Mouse (Mus musculus): Measurements from ENCODE around the gene Rreb1. TPM values are rescaled to one million over a fixed set of nuclear protein-coding genes. Genes with fewer than 3 reads are reported as not detected.

Rreb1 gene
- polyA plus RNA-seq, 1 experiment from 2014 or later = 2.0 TPM

DNA sequence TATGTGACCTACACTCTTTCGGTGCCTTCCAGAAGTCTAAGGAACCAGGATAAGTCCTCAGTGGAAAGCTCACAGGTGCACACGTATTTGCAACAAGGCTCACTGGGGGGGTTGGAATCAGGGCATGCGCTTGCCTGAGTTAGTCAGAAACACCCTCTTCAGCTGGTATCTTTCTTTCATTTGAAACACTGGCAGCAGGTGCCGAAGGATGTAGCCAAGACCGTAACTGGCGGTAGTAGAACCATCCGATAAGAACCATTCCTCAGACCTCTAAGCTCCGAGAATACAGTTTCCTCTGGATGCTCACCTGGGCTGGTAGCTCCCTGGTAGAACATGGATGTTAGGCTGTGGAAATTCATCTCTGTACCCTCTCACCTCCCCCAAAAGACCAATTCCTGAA is 20.6 kb downstream of the Rreb1 start:
- ATAC-seq = no peak

DNA sequence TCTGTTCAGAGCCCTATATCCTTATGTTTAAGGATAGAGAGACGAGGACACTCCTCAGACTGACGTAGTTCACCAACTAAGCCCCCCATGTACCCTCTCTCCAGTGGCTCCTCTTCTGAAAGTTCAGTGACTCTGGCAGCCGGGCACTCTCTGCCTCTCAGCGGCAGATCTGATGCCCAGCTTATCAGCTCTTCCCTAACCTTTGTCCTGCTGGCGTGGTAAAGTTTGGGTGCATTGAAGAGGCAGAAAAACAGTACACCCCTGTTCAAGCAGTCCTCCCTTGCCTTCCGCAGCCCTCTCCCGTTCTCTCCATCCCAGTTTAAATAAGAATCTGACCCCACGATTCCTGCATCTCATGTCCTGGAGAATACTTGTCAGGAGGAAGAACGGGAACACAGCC is 21.2 kb downstream of the Rreb1 start:
- no peaks in the 10 kb centered on the region for H3K4me1 ChIP-seq (ENCODE audit: control insufficient read depth, insufficient read depth, low read depth, low read length)
- H3K9ac ChIP-seq (ENCODE audit: low read depth, low read length) = no peak overlapping the region
- no peak for ATAC-seq
- no peaks in the 10 kb centered on the region for H3K9me3 ChIP-seq (ENCODE audit: control insufficient read depth, low read length)
- no peaks in the 10 kb centered on the region for H3K36me3 ChIP-seq (ENCODE audit: control insufficient read depth, insufficient read depth, low read length)
- H3K4me3 ChIP-seq (ENCODE audit: low read length) = no peak overlapping the region
- H3K27ac ChIP-seq (ENCODE audit: low read depth, low read length) = no peak overlapping the region
- H3K4me2 ChIP-seq (ENCODE audit: low read length) = no peak overlapping the region
- 88% methylated on average over 9 of the region's 9 CpGs for WGBS
- no peaks in the 10 kb centered on the region for H3K27me3 ChIP-seq (replicated peaks; ENCODE audit: control insufficient read depth, insufficient read depth, low read length)

More for the DNA sequence above, 20.6 kb downstream of the Rreb1 start:
- WGBS = 94% methylated on average over 8 of the region's 8 CpGs
- Histone ChIP-seq H3K27me3 (replicated peaks; ENCODE audit: control insufficient read depth, insufficient read depth, low read length) (no peaks in the 10 kb centered on the region), H3K36me3 (ENCODE audit: control insufficient read depth, insufficient read depth, low read length) (no peaks in the 10 kb centered on the region), H3K9me3 (ENCODE audit: control insufficient read depth, low read length) (no peaks in the 10 kb centered on the region), H3K4me2 (ENCODE audit: low read length) (no peak overlapping the region), H3K9ac (ENCODE audit: low read depth, low read length) (no peak overlapping the region), H3K4me1 (ENCODE audit: control insufficient read depth, insufficient read depth, low read depth, low read length) (no peaks in the 10 kb centered on the region), H3K4me3 (ENCODE audit: low read length) (no peak overlapping the region), H3K27ac (ENCODE audit: low read depth, low read length) (no peak overlapping the region)

DNA sequence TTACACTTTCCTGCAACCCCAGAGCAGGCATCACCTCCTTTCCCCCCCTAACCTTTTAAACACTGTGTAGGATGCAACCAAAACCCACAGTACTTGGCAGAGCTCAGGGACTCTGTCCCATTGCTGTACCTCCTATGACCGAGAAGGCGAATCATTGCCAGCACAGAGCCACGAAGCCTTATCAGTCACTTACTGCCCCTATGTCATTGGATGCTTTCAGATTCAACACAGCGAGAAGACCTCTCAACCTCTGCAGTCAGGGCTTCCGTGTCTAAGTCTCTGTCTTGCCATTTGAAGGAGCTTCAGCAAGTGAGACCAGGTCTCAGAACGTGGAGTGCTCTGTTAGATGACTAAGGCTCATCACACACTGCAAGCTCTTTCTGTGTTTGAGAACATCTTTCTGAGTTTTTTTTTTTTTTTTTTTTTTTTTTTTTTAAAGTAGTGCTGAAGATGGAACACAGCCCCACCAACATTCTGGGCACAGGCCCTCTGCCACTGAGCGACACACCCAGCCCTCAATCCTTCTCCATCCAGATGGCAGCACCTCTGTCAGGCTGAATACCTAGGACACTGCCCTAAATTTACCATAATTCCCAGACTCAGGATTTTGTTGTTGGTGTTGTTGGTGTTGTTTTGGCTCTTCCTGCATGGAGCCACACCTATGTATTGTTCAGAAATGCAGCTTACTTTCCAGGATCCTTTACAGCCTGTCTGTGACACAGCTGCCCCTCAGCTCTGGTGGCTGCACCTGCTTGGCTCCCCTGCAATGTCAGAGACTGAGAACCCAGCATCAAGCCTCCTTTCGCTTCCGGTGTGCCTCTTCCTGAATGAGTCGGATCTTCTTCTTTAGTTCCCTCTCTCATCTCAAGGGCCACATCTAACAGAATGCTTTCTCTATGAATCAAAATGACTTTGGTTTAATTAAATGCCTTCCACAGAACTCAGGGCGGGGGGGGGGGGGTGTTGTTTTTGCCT is 23.2 kb downstream of the Rreb1 start:
- H3K36me3 ChIP-seq (ENCODE audit: control insufficient read depth, insufficient read depth, low read length) = no peaks in the 10 kb centered on the region
- WGBS = 59% methylated on average over 11 of the region's 11 CpGs

DNA sequence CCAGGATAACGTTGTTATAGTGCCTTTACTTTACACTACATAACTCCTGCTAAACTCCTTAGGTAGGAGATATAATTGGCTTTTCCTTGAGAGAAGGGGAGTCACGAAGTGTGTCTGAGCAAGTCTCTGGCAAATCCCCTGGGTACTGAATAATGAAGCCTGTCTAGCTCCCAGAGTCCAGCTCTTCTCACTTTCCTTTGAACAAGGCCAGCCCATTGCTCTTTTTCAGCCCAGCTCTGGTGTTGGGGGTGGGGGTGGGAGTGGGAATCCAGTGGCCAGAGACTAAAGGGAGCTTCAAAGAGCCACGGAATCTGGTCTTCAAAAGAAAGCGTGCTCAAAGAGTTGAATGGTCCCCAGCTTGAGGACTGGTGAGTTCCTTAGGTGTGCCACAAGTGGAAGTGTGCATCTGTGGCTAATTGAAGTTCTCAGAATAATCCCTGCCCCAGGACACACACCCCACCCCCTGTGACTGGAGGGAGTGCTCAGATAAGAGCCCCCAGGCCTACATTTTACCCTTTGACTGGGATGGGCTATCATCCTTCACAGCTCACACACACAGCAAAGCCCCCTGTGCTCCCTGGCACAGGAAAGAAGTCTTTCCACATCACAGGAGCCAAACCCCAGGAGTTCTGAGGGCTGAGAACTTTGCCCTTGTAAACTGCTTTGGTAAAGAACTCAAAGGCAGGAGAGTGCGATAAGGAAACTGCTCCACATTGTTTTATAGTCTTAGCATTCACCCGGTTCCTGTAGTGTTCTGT is 24.2 kb downstream of the Rreb1 start:
- WGBS = 21% methylated on average over 6 of the region's 6 CpGs
- no peak overlapping the region for H3K9ac ChIP-seq (ENCODE audit: low read depth, low read length)
- ATAC-seq = no peak
- H3K27me3 ChIP-seq (replicated peaks; ENCODE audit: control insufficient read depth, insufficient read depth, low read length) = no peaks in the 10 kb centered on the region
- no peak overlapping the region for H3K4me2 ChIP-seq (ENCODE audit: low read length)
- no peaks in the 10 kb centered on the region for H3K4me1 ChIP-seq (ENCODE audit: control insufficient read depth, insufficient read depth, low read depth, low read length)
- no peaks in the 10 kb centered on the region for H3K36me3 ChIP-seq (ENCODE audit: control insufficient read depth, insufficient read depth, low read length)
- no peaks in the 10 kb centered on the region for H3K9me3 ChIP-seq (ENCODE audit: control insufficient read depth, low read length)
- no peak overlapping the region for H3K27ac ChIP-seq (ENCODE audit: low read depth, low read length)
- no peak overlapping the region for H3K4me3 ChIP-seq (ENCODE audit: low read length)

More for the DNA sequence above, 23.2 kb downstream of the Rreb1 start:
- ATAC-seq = no peak
- Histone ChIP-seq H3K27me3 (replicated peaks; ENCODE audit: control insufficient read depth, insufficient read depth, low read length) (no peaks in the 10 kb centered on the region), H3K9ac (ENCODE audit: low read depth, low read length) (no peak overlapping the region), H3K9me3 (ENCODE audit: control insufficient read depth, low read length) (no peaks in the 10 kb centered on the region), H3K27ac (ENCODE audit: low read depth, low read length) (no peak overlapping the region), H3K4me1 (ENCODE audit: control insufficient read depth, insufficient read depth, low read depth, low read length) (no peaks in the 10 kb centered on the region), H3K4me3 (ENCODE audit: low read length) (no peak overlapping the region), H3K4me2 (ENCODE audit: low read length) (no peak overlapping the region)

DNA sequence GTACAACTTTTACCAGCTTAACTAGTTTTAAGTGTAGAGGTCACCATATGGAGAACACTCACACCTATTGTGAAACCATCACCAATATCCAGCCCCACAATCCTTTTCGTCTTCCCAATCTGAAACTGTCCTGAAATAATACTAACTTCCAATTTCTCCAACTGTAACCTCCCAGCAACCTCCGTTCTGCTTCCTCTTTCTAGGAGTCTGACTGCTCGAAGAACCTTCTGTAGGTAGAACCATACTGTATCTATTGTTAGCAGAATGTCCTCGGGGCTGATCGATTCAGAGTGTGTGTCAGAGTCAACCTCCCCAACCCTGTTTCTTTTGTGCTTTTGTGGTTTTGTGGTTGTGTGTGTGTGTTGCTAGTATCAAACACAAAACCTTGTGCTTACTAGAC is 25.0 kb downstream of the Rreb1 start:
- WGBS = 88% methylated on average over 5 of the region's 5 CpGs
- Histone ChIP-seq H3K9me3 (ENCODE audit: control insufficient read depth, low read length) (no peaks in the 10 kb centered on the region), H3K27me3 (replicated peaks; ENCODE audit: control insufficient read depth, insufficient read depth, low read length) (no peaks in the 10 kb centered on the region), H3K4me3 (ENCODE audit: low read length) (no peak overlapping the region), H3K9ac (ENCODE audit: low read depth, low read length) (no peak overlapping the region), H3K27ac (ENCODE audit: low read depth, low read length) (no peak overlapping the region), H3K36me3 (ENCODE audit: control insufficient read depth, insufficient read depth, low read length) (no peaks in the 10 kb centered on the region), H3K4me1 (ENCODE audit: control insufficient read depth, insufficient read depth, low read depth, low read length) (no peaks in the 10 kb centered on the region), H3K4me2 (ENCODE audit: low read length) (no peak overlapping the region)
- no peak for ATAC-seq

DNA sequence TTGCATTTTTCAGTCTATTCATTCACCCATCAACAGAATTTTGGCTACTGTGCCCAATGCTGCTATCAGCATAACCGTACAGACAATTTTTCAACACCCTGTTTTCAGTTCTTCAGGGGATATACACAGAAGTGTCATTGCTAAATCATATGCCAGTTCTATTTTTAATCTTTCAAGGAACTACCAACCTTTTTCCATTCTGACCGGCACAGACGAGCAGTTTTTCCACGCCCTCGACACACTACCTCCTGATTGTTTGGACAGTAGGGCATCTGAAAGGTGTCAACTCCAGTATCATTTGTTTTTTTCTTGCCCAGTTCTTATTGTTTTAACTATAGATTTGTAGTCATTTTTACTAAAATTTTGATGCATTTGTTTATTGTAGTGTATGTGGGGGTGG is 25.8 kb downstream of the Rreb1 start:
- no peak overlapping the region for H3K4me3 ChIP-seq (ENCODE audit: low read length)
- H3K27ac ChIP-seq (ENCODE audit: low read depth, low read length) = no peak overlapping the region
- H3K4me2 ChIP-seq (ENCODE audit: low read length) = no peak overlapping the region
- 89% methylated on average over 5 of the region's 5 CpGs for WGBS
- no peaks in the 10 kb centered on the region for H3K36me3 ChIP-seq (ENCODE audit: control insufficient read depth, insufficient read depth, low read length)
- no peaks in the 10 kb centered on the region for H3K9me3 ChIP-seq (ENCODE audit: control insufficient read depth, low read length)
- H3K4me1 ChIP-seq (ENCODE audit: control insufficient read depth, insufficient read depth, low read depth, low read length) = no peaks in the 10 kb centered on the region
- ATAC-seq = no peak
- H3K9ac ChIP-seq (ENCODE audit: low read depth, low read length) = no peak overlapping the region
- no peaks in the 10 kb centered on the region for H3K27me3 ChIP-seq (replicated peaks; ENCODE audit: control insufficient read depth, insufficient read depth, low read length)

DNA sequence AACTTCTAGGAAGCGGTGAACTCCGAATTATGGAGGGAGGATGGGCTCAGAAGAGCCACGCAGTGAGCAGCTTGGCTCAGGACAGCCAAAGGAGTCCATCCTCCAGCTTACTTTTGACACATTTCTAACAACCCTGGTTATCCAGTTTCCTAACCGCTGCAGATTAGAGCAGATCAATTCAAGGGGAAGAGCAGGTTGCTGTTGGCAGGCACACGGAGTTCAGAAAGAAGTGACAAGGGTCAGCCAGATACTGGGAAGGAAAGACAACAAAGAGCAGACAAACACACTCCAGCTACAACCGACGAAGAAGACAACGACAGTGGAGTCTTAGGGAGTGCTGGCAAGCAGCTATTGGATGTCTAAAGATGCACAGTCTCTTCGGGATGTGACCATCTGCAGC is 36.8 kb downstream of the Rreb1 start:
- WGBS = 72% methylated on average over 9 of the region's 9 CpGs
- no peaks in the 10 kb centered on the region for H3K36me3 ChIP-seq (ENCODE audit: control insufficient read depth, insufficient read depth, low read length)
- H3K4me2 ChIP-seq (ENCODE audit: low read length) = no peak overlapping the region
- no peak overlapping the region for H3K9ac ChIP-seq (ENCODE audit: low read depth, low read length)
- H3K27ac ChIP-seq (ENCODE audit: low read depth, low read length) = no peak overlapping the region
- H3K9me3 ChIP-seq (ENCODE audit: control insufficient read depth, low read length) = no peaks in the 10 kb centered on the region
- no peak overlapping the region for H3K4me3 ChIP-seq (ENCODE audit: low read length)
- H3K4me1 ChIP-seq (ENCODE audit: control insufficient read depth, insufficient read depth, low read depth, low read length) = no peaks in the 10 kb centered on the region
- H3K27me3 ChIP-seq (replicated peaks; ENCODE audit: control insufficient read depth, insufficient read depth, low read length) = no peaks in the 10 kb centered on the region
- no peak for ATAC-seq

DNA sequence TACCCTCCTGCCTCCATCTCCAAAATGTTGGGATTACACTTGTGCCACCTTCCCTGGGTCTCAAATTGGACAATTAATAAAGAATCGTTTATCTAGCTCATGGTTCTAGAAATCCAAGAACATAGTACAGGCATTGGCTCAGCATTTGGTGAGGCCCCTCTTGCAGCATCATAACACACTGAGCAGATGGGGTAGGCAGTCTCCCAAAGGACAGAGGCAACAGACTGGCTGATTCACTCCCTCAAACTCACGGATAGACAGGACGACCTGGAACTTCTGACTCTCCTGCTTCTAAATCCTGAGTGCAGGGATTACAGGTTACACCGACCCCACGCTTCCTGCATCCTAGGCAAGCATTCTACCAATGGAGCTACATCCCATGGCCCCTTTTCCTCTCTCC is 38.5 kb downstream of the Rreb1 start:
- WGBS = 78% methylated on average over 5 of the region's 5 CpGs
- no peaks in the 10 kb centered on the region for H3K36me3 ChIP-seq (ENCODE audit: control insufficient read depth, insufficient read depth, low read length)
- no peaks in the 10 kb centered on the region for H3K4me1 ChIP-seq (ENCODE audit: control insufficient read depth, insufficient read depth, low read depth, low read length)
- H3K27ac ChIP-seq (ENCODE audit: low read depth, low read length) = no peak overlapping the region
- no peak for ATAC-seq
- H3K4me2 ChIP-seq (ENCODE audit: low read length) = no peak overlapping the region
- H3K9me3 ChIP-seq (ENCODE audit: control insufficient read depth, low read length) = no peaks in the 10 kb centered on the region
- H3K4me3 ChIP-seq (ENCODE audit: low read length) = no peak overlapping the region
- no peaks in the 10 kb centered on the region for H3K27me3 ChIP-seq (replicated peaks; ENCODE audit: control insufficient read depth, insufficient read depth, low read length)
- no peak overlapping the region for H3K9ac ChIP-seq (ENCODE audit: low read depth, low read length)

DNA sequence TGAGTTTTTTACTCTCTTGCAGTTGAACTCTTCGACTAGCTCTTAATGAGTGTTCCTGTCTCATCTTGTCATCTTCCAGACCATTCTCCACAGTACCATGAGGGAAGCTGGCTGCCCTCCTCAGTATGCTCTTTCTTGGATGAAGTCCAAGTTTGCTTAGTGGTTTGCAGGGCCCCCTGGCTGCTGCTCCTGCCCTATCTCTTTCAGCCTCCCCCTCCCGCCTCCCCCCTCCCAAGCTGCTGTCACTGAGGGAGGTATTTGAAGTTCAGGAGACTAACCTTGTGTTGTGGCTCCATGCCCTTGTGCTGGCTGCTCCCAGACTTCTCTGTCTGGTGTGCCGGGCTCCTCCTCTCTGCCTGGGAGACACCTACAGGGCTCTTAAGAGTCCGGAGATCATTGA is 43.2 kb downstream of the Rreb1 start:
- H3K9me3 ChIP-seq (ENCODE audit: control insufficient read depth, low read length) = no peaks in the 10 kb centered on the region
- WGBS = 35% methylated on average over 4 of the region's 4 CpGs
- no peak overlapping the region for H3K27ac ChIP-seq (ENCODE audit: low read depth, low read length)
- peaks cover 8% of the 10 kb centered on the region for H3K4me1 ChIP-seq (ENCODE audit: control insufficient read depth, insufficient read depth, low read depth, low read length)
- peaks cover 7% of the 10 kb centered on the region; the same call in 1 of the 2 replicates for H3K27me3 ChIP-seq (replicated peaks; ENCODE audit: control insufficient read depth, insufficient read depth, low read length)
- no peak overlapping the region for H3K4me2 ChIP-seq (ENCODE audit: low read length)
- no peak overlapping the region for H3K9ac ChIP-seq (ENCODE audit: low read depth, low read length)
- H3K36me3 ChIP-seq (ENCODE audit: control insufficient read depth, insufficient read depth, low read length) = no peaks in the 10 kb centered on the region
- ATAC-seq = no peak
- no peak overlapping the region for H3K4me3 ChIP-seq (ENCODE audit: low read length)
